Mouse (Mus musculus) liver (tissue): ENCODE measurements at regions not wholly inside any gene's neighbourhood (a gene's known extent, or its start where the extent isn't known, plus 50 kb on each side); places are given as distances from the start of the nearest gene placed in this dataset.
"Not testable (repeated sequence)": the region's sequence is repeated elsewhere in the genome, so short reads cannot be mapped to it uniquely, and the experiment has no call there.

Experiments
- DNase-seq: peaks from one replicate; pipeline ENCODE4 v3.0.0-alpha.2; 2020; ENCODE audit warnings: mixed read lengths

- DNase-seq: not testable (repeated sequence)
Measured at GRCm38 (mm10) chr13:75484252-75484651, 222.3 kb upstream of the Ell2 start.

- no peak for DNase-seq
Measured at GRCm38 (mm10) chr13:75501530-75501929, 205.0 kb upstream of the Ell2 start.

GRCm38 (mm10) chr13:75503394-75503793 lies 203.2 kb upstream of the Ell2 start:
- DNase-seq: no peak

- no peak for DNase-seq
Measured at GRCm38 (mm10) chr13:75514315-75515020, 192.1 kb upstream of the Ell2 start.

- no peak for DNase-seq
Measured at GRCm38 (mm10) chr13:75523293-75524278, 183.0 kb upstream of the Ell2 start.

- no peak for DNase-seq
Measured at GRCm38 (mm10) chr13:75524481-75524880, 182.1 kb upstream of the Ell2 start.

GRCm38 (mm10) chr13:75531566-75531965 lies 175.0 kb upstream of the Ell2 start:
- no peak for DNase-seq

GRCm38 (mm10) chr13:75541446-75541845 lies 165.1 kb upstream of the Ell2 start:
- no peak for DNase-seq

GRCm38 (mm10) chr13:75542253-75542945 lies 164.2 kb upstream of the Ell2 start:
- no peak for DNase-seq

- no peak for DNase-seq
Measured at GRCm38 (mm10) chr13:75542946-75543327, 163.6 kb upstream of the Ell2 start.

- DNase-seq: no peak
Measured at GRCm38 (mm10) chr13:75543595-75543994, 163.0 kb upstream of the Ell2 start.

GRCm38 (mm10) chr13:75544728-75545127 lies 161.8 kb upstream of the Ell2 start:
- DNase-seq: no peak

GRCm38 (mm10) chr13:75547791-75548190 lies 158.8 kb upstream of the Ell2 start:
- no peak for DNase-seq

GRCm38 (mm10) chr13:75578971-75579370 lies 127.6 kb upstream of the Ell2 start:
- no peak for DNase-seq

- DNase-seq: no peak
Measured at GRCm38 (mm10) chr13:75590836-75591235, 115.7 kb upstream of the Ell2 start.

- no peak for DNase-seq
Measured at GRCm38 (mm10) chr13:75596856-75597255, 109.7 kb upstream of the Ell2 start.

GRCm38 (mm10) chr13:75598186-75598585 lies 108.4 kb upstream of the Ell2 start:
- no peak for DNase-seq

GRCm38 (mm10) chr13:75598675-75599074 lies 107.9 kb upstream of the Ell2 start:
- DNase-seq: no peak

- DNase-seq: no peak
Measured at GRCm38 (mm10) chr13:75623229-75623628, 83.3 kb upstream of the Ell2 start.

GRCm38 (mm10) chr13:75627405-75627804 lies 79.2 kb upstream of the Ell2 start:
- DNase-seq: no peak

- DNase-seq: no peak
Measured at GRCm38 (mm10) chr13:75631048-75631447, 75.5 kb upstream of the Ell2 start.

- no peak for DNase-seq
Measured at GRCm38 (mm10) chr13:75647513-75647912, 59.0 kb upstream of the Ell2 start.

GRCm38 (mm10) chr13:75651941-75652340 lies 54.6 kb upstream of the Ell2 start:
- DNase-seq: no peak
